17 mouse cellular contexts compared by ENCODE assay signal in genomic region chr8:110936217-110936616, GRCm38 (mm10). TPM values are rescaled to one million over a fixed set of nuclear protein-coding genes. Genes with fewer than 3 reads are reported as not detected.
DNase-seq lines count a peak whose midpoint lies in the region; ATAC-seq and TF ChIP-seq lines count a peak whose summit lies in the region.
"Had no signal": no experiment of that assay in that cellular context is flagged by ENCODE, and none has a peak within 500 bp of the region (broad histone marks: within the 10 kb centered on the region; RNA-seq: fewer than 3 reads in every experiment).

No protein-coding gene starts in this region.

- no peak for ATAC-seq in heart, embryonic 12.5 days (ENCODE audit: insufficient number of reproducible peaks, low FRiP score)
- ATAC-seq in stomach, postnatal 0 days (ENCODE audit: low FRiP score, low TSS enrichment), result no peak
- ATAC-seq in kidney, embryonic 16.5 days (ENCODE audit: low FRiP score, low TSS enrichment), result no peak
- ATAC-seq: hindbrain, embryonic 16.5 days had no signal

- peak; percentile 93 for DNase-seq in heart, adult 11 months
- peak; percentile 67 for DNase-seq in right cerebral cortex, adult 18-20 months
- no peak for DNase-seq in right cerebral cortex, postnatal 4 days
- peak; percentile 73 to 80 for DNase-seq in cerebellum, postnatal 14 days
- DNase-seq in stomach, postnatal 0 days (ENCODE audit: low spot score), result peak; percentile 73
- no peak for DNase-seq in adrenal gland, postnatal 10 days
- DNase-seq: embryo, embryonic 11 days; kidney, adult 2 months; thymus, postnatal 36 days had no signal

- no peak overlapping the region for H3K9ac ChIP-seq in heart, embryonic 12.5 days
- H3K9ac ChIP-seq in stomach, postnatal 0 days (ENCODE audit: low read length), result no peak overlapping the region
- no peak overlapping the region for H3K9ac ChIP-seq in kidney, embryonic 16.5 days (replicated peaks; ENCODE audit: low read length)
- H3K9ac ChIP-seq: heart, embryonic 15.5 days; limb, embryonic 15.5 days; lung, embryonic 15.5 days had no signal

- H3K9me3 ChIP-seq in heart, embryonic 12.5 days (replicated peaks), result no peaks in the 10 kb centered on the region
- no peaks in the 10 kb centered on the region for H3K9me3 ChIP-seq in stomach, postnatal 0 days (ENCODE audit: control insufficient read depth, low read length)
- H3K9me3 ChIP-seq in kidney, embryonic 16.5 days (ENCODE audit: low read length), result no peaks in the 10 kb centered on the region
- H3K9me3 ChIP-seq: heart, embryonic 15.5 days; limb, embryonic 15.5 days; lung, embryonic 15.5 days had no signal

- H3K4me1 ChIP-seq in heart, embryonic 12.5 days (replicated peaks), result peaks cover 47% of the 10 kb centered on the region
- H3K4me1 ChIP-seq in stomach, postnatal 0 days (replicated peaks; ENCODE audit: control insufficient read depth, insufficient read depth), result 0 out of 2 replicates have a peak, but pooled peaks cover 2% of the 10 kb centered on the region
- H3K4me1 ChIP-seq in kidney, embryonic 16.5 days (ENCODE audit: insufficient read depth, low read length), result peaks cover 23% of the 10 kb centered on the region

- no peak for TF ChIP-seq EP300 in stomach, postnatal 0 days (optimal IDR thresholded peaks at IDR 0.05)

- H3K4me2 ChIP-seq in heart, embryonic 12.5 days, result no peak overlapping the region
- no peak overlapping the region for H3K4me2 ChIP-seq in stomach, postnatal 0 days (replicated peaks; ENCODE audit: low read depth)
- no peak overlapping the region for H3K4me2 ChIP-seq in kidney, embryonic 16.5 days (replicated peaks; ENCODE audit: low read depth, low read length)
- H3K4me2 ChIP-seq: heart, embryonic 15.5 days; limb, embryonic 15.5 days; lung, embryonic 15.5 days had no signal

- H3K36me3 ChIP-seq in heart, embryonic 12.5 days, result no peaks in the 10 kb centered on the region
- no peaks in the 10 kb centered on the region for H3K36me3 ChIP-seq in stomach, postnatal 0 days (ENCODE audit: control insufficient read depth, insufficient read depth, low read length)
- no peaks in the 10 kb centered on the region for H3K36me3 ChIP-seq in kidney, embryonic 16.5 days (ENCODE audit: insufficient read depth, low read length)
- H3K36me3 ChIP-seq: heart, embryonic 15.5 days; lung, embryonic 15.5 days had no signal

- WGBS in heart, embryonic 12.5 days, result 90% methylated on average over 12 of the region's 12 CpGs
- 65% methylated on average over 12 of the region's 12 CpGs for WGBS in stomach, postnatal 0 days
- 93% methylated on average over 12 of the region's 12 CpGs for WGBS in kidney, embryonic 16.5 days

- H3K27me3 ChIP-seq in heart, embryonic 12.5 days (replicated peaks), result no peaks in the 10 kb centered on the region
- H3K27me3 ChIP-seq in stomach, postnatal 0 days (ENCODE audit: control insufficient read depth, insufficient read depth, low read length), result no peaks in the 10 kb centered on the region
- H3K27me3 ChIP-seq in kidney, embryonic 16.5 days (ENCODE audit: insufficient read depth, low read length), result no peaks in the 10 kb centered on the region
- H3K27me3 ChIP-seq: heart, embryonic 15.5 days; limb, embryonic 15.5 days; lung, embryonic 15.5 days had no signal

- H3K27ac ChIP-seq in heart, embryonic 12.5 days (ENCODE audit: poor library complexity, severe bottlenecking), result no peak overlapping the region
- H3K27ac ChIP-seq in stomach, postnatal 0 days (replicated peaks), result no peak overlapping the region
- no peak overlapping the region for H3K27ac ChIP-seq in kidney, embryonic 16.5 days (ENCODE audit: low read length)
- H3K27ac ChIP-seq: heart, embryonic 15.5 days; limb, embryonic 15.5 days; lung, embryonic 15.5 days had no signal

- no peak for TF ChIP-seq CTCF in stomach, postnatal 0 days (IDR thresholded peaks at IDR 0.05; ENCODE audit: low read depth)

- no peak overlapping the region for H3K4me3 ChIP-seq in heart, embryonic 12.5 days
- H3K4me3 ChIP-seq in stomach, postnatal 0 days (ENCODE audit: low read depth, low read length), result no peak overlapping the region
- no peak overlapping the region for H3K4me3 ChIP-seq in kidney, embryonic 16.5 days (ENCODE audit: low read length)
- H3K4me3 ChIP-seq: erythroblast, embryonic 14.5 days; heart, embryonic 15.5 days; limb, embryonic 15.5 days; lung, embryonic 15.5 days; myocyte had no signal

RNA-seq across cellular contexts. Expression of gene St3gal2, which starts 16.5 kb away (rescaled TPM):
- 27.1 and 27.6 TPM in 2 replicates for polyA plus RNA-seq in heart, embryonic 12.5 days (2016; fragmentation: Nextera tagmentation; extraction: Ambion mirVana)
- 7.1 and 7.3 TPM in 2 replicates for polyA plus RNA-seq in stomach, postnatal 0 days (2015; fragmentation: Nextera tagmentation; extraction: Ambion mirVana)
- polyA plus RNA-seq in kidney, embryonic 16.5 days (2015; fragmentation: Nextera tagmentation; extraction: Ambion mirVana), result 25.1 and 27.6 TPM in 2 replicates
- 10 to 100 TPM; 23.6 to 26.6 TPM for total RNA-seq in adrenal gland, postnatal 10 days (2021)

RNA-seq across cellular contexts. Expression of gene Fuk, which starts 33.9 kb away (rescaled TPM):
- polyA plus RNA-seq in heart, embryonic 12.5 days (2016; fragmentation: Nextera tagmentation; extraction: Ambion mirVana), result 10.0 and 10.2 TPM in 2 replicates
- 6.0 and 6.5 TPM in 2 replicates for polyA plus RNA-seq in stomach, postnatal 0 days (2015; fragmentation: Nextera tagmentation; extraction: Ambion mirVana)
- polyA plus RNA-seq in kidney, embryonic 16.5 days (2015; fragmentation: Nextera tagmentation; extraction: Ambion mirVana), result 14.8 and 16.6 TPM in 2 replicates
- 10 to 100 TPM in 1 of 2 experiments, 1 to 10 TPM in 1; 7.9 to 10.6 TPM for total RNA-seq in adrenal gland, postnatal 10 days (2021)

Comparison
In these comparisons a context has a peak if more than half of its experiments do, and no peak if none do; other contexts are left out.
1. DNase-seq: peak in heart, adult 11 months (single experiment), right cerebral cortex, adult 18-20 months (single experiment), cerebellum, postnatal 14 days (2 of 2) and stomach, postnatal 0 days (single experiment); none in right cerebral cortex, postnatal 4 days (single experiment) and adrenal gland, postnatal 10 days (single experiment).